Comparison of ENCODE assay signal across 18 mouse cellular contexts in genomic region chr17:70414202-70414601, GRCm38 (mm10).
DNase-seq lines count a peak whose midpoint lies in the region; TF ChIP-seq lines count a peak whose summit lies in the region.
"Had no signal": no experiment of that assay in that cellular context is flagged by ENCODE, and none has a peak within 500 bp of the region (broad histone marks: within the 10 kb centered on the region; RNA-seq: fewer than 3 reads in every experiment).

No protein-coding gene starts in this region.

- H3K27me3 ChIP-seq in CH12.LX (replicated peaks) (peaks cover 2% of the 10 kb centered on the region), myocyte (ENCODE audit: control insufficient read depth, insufficient read depth, insufficient read length) (no peaks in the 10 kb centered on the region)
- H3K27me3 ChIP-seq: embryonic facial prominence, embryonic 12.5 days; forebrain, embryonic 13.5 days; forebrain, embryonic 15.5 days had no signal

- H3K27ac ChIP-seq in layer of hippocampus, adult 2 months = 0 out of 2 replicates have a peak overlapping the region, but pooled peaks have one; percentile 3
- no peak overlapping the region for H3K27ac ChIP-seq in CH12.LX (ENCODE audit: insufficient read depth, low read depth)
- H3K27ac ChIP-seq: embryonic facial prominence, embryonic 10.5 days; embryonic facial prominence, embryonic 12.5 days; forebrain, embryonic 13.5 days; forebrain, embryonic 15.5 days had no signal

- H3K9me3 ChIP-seq in CH12.LX (replicated peaks; ENCODE audit: low read length) = no peaks in the 10 kb centered on the region
- H3K9me3 ChIP-seq: embryonic facial prominence, embryonic 10.5 days; embryonic facial prominence, embryonic 12.5 days; forebrain, embryonic 13.5 days; forebrain, embryonic 15.5 days had no signal

- H3K4me2 ChIP-seq in CH12.LX (ENCODE audit: insufficient read depth, low read depth, poor library complexity, severe bottlenecking) (no peak overlapping the region), myocyte (ENCODE audit: low read depth) (no peak overlapping the region)
- H3K4me2 ChIP-seq: embryonic facial prominence, embryonic 12.5 days; forebrain, embryonic 13.5 days; forebrain, embryonic 15.5 days had no signal

- dilution Hi-C loops in CH12.LX (cut with MboI; ENCODE audit: extremely low pct_ligation_motif_present, extremely low pct_unique_long_range_greater_than_20kb, low sequenced_read_pairs) = no loop called here

- H3K4me3 ChIP-seq in layer of hippocampus, adult 2 months = no peak overlapping the region
- H3K4me3 ChIP-seq in CH12.LX (replicated peaks in 1 of 3; ENCODE audit: low read depth in 2 of 3, low read length in 2 of 3, poor library complexity in 1 of 3) (no peak overlapping the region), myocyte (no peak overlapping the region)
- H3K4me3 ChIP-seq: embryonic facial prominence, embryonic 10.5 days; embryonic facial prominence, embryonic 12.5 days; forebrain, embryonic 13.5 days; forebrain, embryonic 15.5 days had no signal

- DNase-seq in layer of hippocampus, adult 2 months (ENCODE audit: low spot score in 2 of 2) = no peak
- DNase-seq in layer of hippocampus, postnatal 14 days (ENCODE audit: low spot score in 2 of 2) = no peak
- peak; percentile 8 for DNase-seq in CH12.LX (ENCODE audit: extremely low read depth)
- no peak for DNase-seq in adrenal gland, adult 18-20 months (ENCODE audit: low spot score in 2 of 2)
- DNase-seq in adrenal gland, adult 8-10 months = no peak
- DNase-seq: adrenal gland, postnatal 10 days; adrenal gland, postnatal 25 days; cerebellum, adult 11-12 months; cerebellum, adult 2 months; cerebellum, adult 9-10 months; cerebellum, postnatal 10 days; cerebellum, postnatal 25 days; forebrain, postnatal 0 days had no signal

- H3ac ChIP-seq in myocyte (ENCODE audit: control insufficient read depth, insufficient read length) = no peak overlapping the region

- no peak for TF ChIP-seq EP300 in CH12.LX (IDR thresholded peaks at IDR 0.05; ENCODE audit: low read length)

- H3K4me1 ChIP-seq in CH12.LX (ENCODE audit: control insufficient read depth in 1 of 2, insufficient read depth in 2 of 2) = 0 out of 4 replicates have a peak, but pooled peaks cover 0 to 2% of the 10 kb centered on the region in 2 experiments
- H3K4me1 ChIP-seq: embryonic facial prominence, embryonic 10.5 days; forebrain, embryonic 13.5 days; forebrain, embryonic 15.5 days had no signal

- H3K79me2 ChIP-seq in CH12.LX (replicated peaks; ENCODE audit: control insufficient read depth, extremely low read depth, insufficient read depth, poor library complexity, severe bottlenecking) (no peaks in the 10 kb centered on the region), myocyte (ENCODE audit: control insufficient read depth, insufficient read depth) (no peaks in the 10 kb centered on the region)

- no peak for TF ChIP-seq POLR2A in CH12.LX (IDR thresholded peaks at IDR 0.05; ENCODE audit: low read depth, low read length)
- TF ChIP-seq POLR2A in myocyte (IDR thresholded peaks at IDR 0.05; ENCODE audit: insufficient read length, low read depth) = no peak

- H3K36me3 ChIP-seq in CH12.LX (replicated peaks in 1 of 2; ENCODE audit: control insufficient read depth in 1 of 2, insufficient read depth in 1 of 2, low read length in 1 of 2) (no peaks in the 10 kb centered on the region), myocyte (ENCODE audit: control insufficient read depth, insufficient read depth) (no peaks in the 10 kb centered on the region)
- H3K36me3 ChIP-seq: embryonic facial prominence, embryonic 10.5 days; embryonic facial prominence, embryonic 12.5 days; forebrain, embryonic 15.5 days had no signal

- no peak overlapping the region for H3K9ac ChIP-seq in CH12.LX (ENCODE audit: insufficient read depth, low read depth)
- H3K9ac ChIP-seq: embryonic facial prominence, embryonic 12.5 days; forebrain, embryonic 13.5 days; forebrain, embryonic 15.5 days; forebrain, postnatal 0 days had no signal

- no peak for TF ChIP-seq RAD21 in CH12.LX (IDR thresholded peaks at IDR 0.05; ENCODE audit: low read depth, low read length)

- TF ChIP-seq CTCF in layer of hippocampus, adult 2 months (conservative IDR thresholded peaks at IDR 0.05) = no peak
- no peak for TF ChIP-seq CTCF in CH12.LX (conservative IDR thresholded peaks at IDR 0.05 in 1 of 2, IDR thresholded peaks at IDR 0.05 in 1 of 2; ENCODE audit: low read depth in 2 of 2, low read length in 2 of 2)

- in situ Hi-C loops in CH12.LX (cut with MboI; ENCODE audit: low pct_ligation_motif_present, low pct_unique_long_range_greater_than_20kb, low sequenced_read_pairs) = loop anchor here (25.0 kb wide), 1 partner anchor 223 kb away; no protein-coding TSS in a partner anchor

TF ChIP-seq in CH12.LX, 34 proteins besides CTCF, POLR2A, EP300 and RAD21:
- TF ChIP-seq HCFC1 (IDR thresholded peaks at IDR 0.05; ENCODE audit: low read depth, low read length) (no peak), SMC3 (IDR thresholded peaks at IDR 0.05; ENCODE audit: low read depth, low read length) (no peak), NELFE (IDR thresholded peaks at IDR 0.05; ENCODE audit: low read depth, low read length) (no peak), MAFK (IDR thresholded peaks at IDR 0.05; ENCODE audit: insufficient replicate concordance, low read length) (no peak), MYC (IDR thresholded peaks at IDR 0.05; ENCODE audit: low read depth, low read length) (no peak), USF1 (IDR thresholded peaks at IDR 0.05; ENCODE audit: low read depth, low read length) (no peak), UBTF (IDR thresholded peaks at IDR 0.05; ENCODE audit: low read depth, low read length) (no peak), SIN3A (IDR thresholded peaks at IDR 0.05; ENCODE audit: low read length) (no peak), ETS1 (conservative IDR thresholded peaks at IDR 0.05; ENCODE audit: low read depth, low read length) (no peak), POLR2AphosphoS2 (IDR thresholded peaks at IDR 0.05; ENCODE audit: low read depth, low read length) (no peak), KAT2A (IDR thresholded peaks at IDR 0.05; ENCODE audit: insufficient replicate concordance, low read length) (no peak)

TF ChIP-seq in myocyte, 11 proteins besides CTCF, POLR2A, EP300 and RAD21:
- TF ChIP-seq MYOD1 (IDR thresholded peaks at IDR 0.05; ENCODE audit: control insufficient read depth in 1 of 3, insufficient read length in 2 of 3, low read depth in 2 of 3) (peak in 2 of 3 experiments; percentile 29 to 47), E2F4 (IDR thresholded peaks at IDR 0.05; ENCODE audit: insufficient read depth) (no peak), MYOG (IDR thresholded peaks at IDR 0.05; ENCODE audit: control insufficient read depth in 1 of 3, insufficient read depth in 1 of 3, insufficient read length in 2 of 3, low read depth in 2 of 3) (peak in 1 of 3 experiments; percentile 54)
TF ChIP-seq in myocyte: peak in this region for 2.
